Mouse (Mus musculus): ENCODE measurements around the gene Gm17631. TPM values are rescaled to one million over a fixed set of nuclear protein-coding genes. Genes with fewer than 3 reads are reported as not detected.
A peak's percentile ranks its signal among the peaks of the same experiment; 100 is the strongest.
"Not testable (repeated sequence)": the region's sequence is repeated elsewhere in the genome, so short reads cannot be mapped to it uniquely, and the experiment has no call there.

Gene Gm17631
- not detected in 2 replicates for total RNA-seq (2017)

DNA sequence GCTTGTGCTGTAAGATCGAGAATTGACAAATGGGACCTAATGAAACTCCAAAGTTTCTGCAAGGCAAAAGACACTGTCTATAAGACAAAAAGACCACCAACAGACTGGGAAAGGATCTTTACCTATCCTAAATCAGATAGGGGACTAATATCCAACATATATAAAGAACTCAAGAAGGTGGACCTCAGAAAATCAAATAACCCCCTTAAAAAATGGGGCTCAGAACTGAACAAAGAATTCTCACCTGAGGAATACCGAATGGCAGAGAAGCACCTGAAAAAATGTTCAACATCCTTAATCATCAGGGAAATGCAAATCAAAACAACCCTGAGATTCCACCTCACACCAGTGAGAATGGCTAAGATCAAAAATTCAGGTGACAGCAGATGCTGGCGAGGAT is at the start of gene Gm17631:
Gene Gm17631 (plus strand): TSS at position 301 of the 400 bp plus-strand sequence.
- not testable (repeated sequence) for ATAC-seq (replicated peaks; ENCODE audit: low read depth, poor library complexity, severe bottlenecking)

DNA sequence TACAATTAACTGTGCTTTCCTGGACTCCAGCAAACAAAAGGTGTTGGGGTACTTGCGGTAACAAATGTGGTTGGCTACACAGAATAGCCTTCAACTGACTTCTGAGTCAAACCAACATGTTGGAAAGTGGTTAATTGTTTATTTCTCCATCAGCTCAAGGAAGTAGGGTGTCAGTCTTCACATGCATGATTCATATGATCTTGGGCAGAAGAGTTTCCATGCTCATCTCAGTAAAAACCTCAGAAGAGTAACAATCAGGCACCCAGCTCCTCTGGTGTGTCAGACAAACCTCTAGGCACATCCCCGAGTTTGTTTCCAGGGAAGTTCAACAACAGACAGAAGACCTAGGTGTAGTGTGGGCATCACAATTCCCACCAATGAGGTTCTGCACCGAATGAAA is 44.7 kb upstream of the Gm17631 start:
- no peak for ATAC-seq (replicated peaks; ENCODE audit: low read depth, poor library complexity, severe bottlenecking)

DNA sequence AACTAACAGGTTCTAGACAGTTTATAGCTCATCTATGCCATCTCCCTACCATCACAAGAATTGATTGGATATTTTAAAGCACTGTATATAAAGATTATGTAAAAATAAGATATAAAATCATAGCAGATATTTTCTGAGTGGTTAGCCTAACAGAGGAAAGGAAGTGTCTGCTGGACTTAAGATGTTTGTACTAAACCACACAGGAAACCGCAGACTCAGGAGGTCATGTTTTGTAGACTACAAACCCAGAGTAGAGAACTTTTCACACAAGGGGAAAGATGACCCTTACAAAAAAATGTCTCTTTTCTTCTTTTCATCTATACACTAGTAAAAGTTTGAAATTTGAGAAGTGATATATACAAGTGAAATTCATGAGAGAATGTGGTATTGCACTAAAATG is 38.4 kb upstream of the Gm17631 start:
- ATAC-seq (replicated peaks; ENCODE audit: low read depth, poor library complexity, severe bottlenecking): peak; percentile 96

DNA sequence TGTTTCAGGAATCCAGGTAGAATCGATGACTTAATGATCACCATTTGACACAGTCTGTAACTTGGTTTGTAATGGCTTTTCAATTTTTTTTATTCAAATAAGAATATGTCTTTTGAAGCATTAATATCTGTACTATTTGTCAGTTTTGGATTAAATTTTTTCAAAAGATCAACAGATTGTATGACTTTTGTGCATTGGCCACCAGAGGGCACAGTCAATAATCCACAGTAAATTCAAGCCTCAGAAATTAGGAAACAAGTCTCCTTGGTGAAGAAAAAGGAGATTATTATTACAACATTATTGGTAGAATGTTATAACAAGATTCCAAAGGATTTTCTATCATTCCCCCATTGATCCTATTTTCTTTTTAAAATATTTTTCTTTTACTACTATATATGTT is 36.9 kb upstream of the Gm17631 start:
- ATAC-seq (replicated peaks; ENCODE audit: low read depth, poor library complexity, severe bottlenecking): no peak

DNA sequence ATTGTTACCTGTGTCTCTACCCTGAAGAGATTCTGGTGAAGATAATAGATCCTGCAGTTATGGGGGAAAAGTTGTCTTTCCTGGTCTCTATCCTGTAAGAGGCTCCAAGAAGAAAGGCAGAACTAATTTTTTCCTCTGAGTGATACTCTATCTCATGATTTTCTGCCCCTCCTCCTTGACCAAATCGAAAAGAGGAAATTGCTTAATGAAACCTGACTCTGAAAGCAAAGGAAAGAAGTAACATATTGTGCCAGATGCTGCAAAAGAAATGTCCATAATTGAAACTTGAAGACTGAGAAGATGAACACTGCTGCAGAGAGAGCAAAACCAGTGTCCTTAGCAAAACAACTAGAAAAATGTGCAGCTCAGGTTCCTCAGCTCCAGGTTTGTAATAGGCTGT is 14.1 kb downstream of the Gm17631 start, which contains the start of gene Klra17:
Gene Klra17 (minus strand): TSS at position 124 of the 400 bp plus-strand sequence.
- ATAC-seq (replicated peaks; ENCODE audit: low read depth, poor library complexity, severe bottlenecking): peak; percentile 87

DNA sequence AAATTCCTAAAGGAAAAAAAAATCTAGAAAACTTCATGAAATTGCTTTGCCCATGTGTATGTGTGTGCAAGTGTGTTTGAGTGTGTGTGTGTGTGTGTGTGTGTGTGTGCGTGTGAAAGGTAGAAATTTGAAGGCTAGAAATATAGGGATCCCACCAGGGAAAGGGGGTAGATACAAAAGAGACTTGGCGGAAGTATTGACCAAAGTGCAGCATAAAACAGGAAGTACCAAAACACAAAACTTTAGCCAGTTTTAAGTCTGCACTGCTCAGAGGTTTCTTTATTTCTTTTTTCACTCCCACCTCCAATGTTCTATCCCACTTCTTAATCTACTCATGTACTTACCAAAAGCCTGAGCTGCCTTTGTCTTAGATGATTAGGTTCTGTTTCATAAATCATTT is 20.1 kb downstream of the Gm17631 start:
- 0 out of 2 replicates have a peak, but pooled peaks have one; percentile 42 for ATAC-seq (replicated peaks; ENCODE audit: low read depth, poor library complexity, severe bottlenecking)

Other genes starting within 250 kb of the Gm17631 start
- 2.5 and 2.6 TPM in 2 replicates for gene Klrk1, start 238.8 kb upstream of the Gm17631 start, total RNA-seq (2017)
- gene Klrc3, start 219.3 kb upstream of the Gm17631 start, total RNA-seq (2017): not detected in 2 replicates
- gene Klrc2, start 202.0 kb upstream of the Gm17631 start, total RNA-seq (2017): not detected in 2 replicates
- not detected in 2 replicates for gene Klrc1, start 183.7 kb upstream of the Gm17631 start, total RNA-seq (2017)
- not detected in 2 replicates for gene Klri1, start 145.5 kb upstream of the Gm17631 start, total RNA-seq (2017)
- gene Klri2, start 122.2 kb upstream of the Gm17631 start, total RNA-seq (2017): 0.09 TPM in 1 of 2 replicates, not detected in the other
- not detected in 2 replicates for gene Gm156, start 78.4 kb upstream of the Gm17631 start, total RNA-seq (2017)
- gene Klra17, start 14.0 kb downstream of the Gm17631 start, total RNA-seq (2017): not detected in 2 replicates
- not detected in 2 replicates for gene Klra5, start 55.0 kb downstream of the Gm17631 start, total RNA-seq (2017)
- not detected in 2 replicates for gene Klra6, start 164.3 kb downstream of the Gm17631 start, total RNA-seq (2017)
- not detected in 2 replicates for gene Klra4, start 204.6 kb downstream of the Gm17631 start, total RNA-seq (2017)

Data from common myeloid progenitor, adult 5-6 weeks (primary cell).